Mouse (Mus musculus): ENCODE data around the gene Zcchc17.

GRCm38 (mm10) chr4:130297123-130297529 lies 62.6 kb downstream of the Zcchc17 start:
- TF ChIP-seq CTCF (IDR thresholded peaks at IDR 0.05; ENCODE audit: borderline replicate concordance, insufficient read depth, low read depth, low read length) (peak; percentile 90), POLR2A (IDR thresholded peaks at IDR 0.05; ENCODE audit: borderline replicate concordance, insufficient read depth, low read length) (no peak)

All from cerebellum, adult 2 months (tissue).